Mouse (Mus musculus) olfactory bulb, adult 2 months (tissue): ENCODE results near the gene Nfil3.

Experiments used
- CTCF ChIP-seq: fragments of 200-500 bp; IDR thresholded peaks from 2 replicates; pipeline ENCODE4 v1.5.1; 2012; ENCODE audit warnings: low read depth, mild to moderate bottlenecking, low read length, moderate library complexity; ENCODE audit not compliant: insufficient read depth
- POLR2A ChIP-seq: fragments of 200-500 bp; IDR thresholded peaks from 2 replicates; pipeline ENCODE4 v1.6.1; 2012; ENCODE audit warnings: mild to moderate bottlenecking, low read depth, low read length, moderate library complexity; ENCODE audit not compliant: insufficient read depth

GRCm38 (mm10) chr13:52982703-52983102 lies 1.8 kb upstream of the Nfil3 start:
- TF ChIP-seq POLR2A, result no peak
- TF ChIP-seq CTCF, result peak; percentile 62
